Mouse (Mus musculus) midbrain, embryonic 13.5 days (tissue): ENCODE measurements around the gene Vrtn. TPM values are rescaled to one million over a fixed set of nuclear protein-coding genes. Genes with fewer than 3 reads are reported as not detected.

Source experiments
- ATAC-seq: fragments of 200-750 bp; cut with Nextera tagmentation; 2 replicates; pipeline ENCODE4 v1.8.0; 2017; ENCODE audit warnings: mild to moderate bottlenecking, moderate TSS enrichment, moderate library complexity
- H3K27ac ChIP-seq: fragments of 300-500 bp; sonication (generic); 2 replicates; pipeline ENCODE4 v1.5.1; 2015; ENCODE audit warnings: inconsistent platforms, mild to moderate bottlenecking, moderate library complexity
- H3K27me3 ChIP-seq: fragments of 300-500 bp; sonication (generic); 2 replicates; pipeline ENCODE4 v1.6.1; 2015; ENCODE audit warnings: mild to moderate bottlenecking, inconsistent platforms
- H3K36me3 ChIP-seq: fragments of 300-500 bp; sonication (generic); 2 replicates; pipeline ENCODE4 v1.6.1; 2015; ENCODE audit warnings: mild to moderate bottlenecking, inconsistent platforms
- H3K4me1 ChIP-seq: fragments of 300-500 bp; sonication (generic); replicated peaks from 2 replicates; pipeline ENCODE4 v1.6.1; 2015; ENCODE audit warnings: inconsistent platforms
- H3K4me2 ChIP-seq: fragments of 300-500 bp; sonication (generic); replicated peaks from 2 replicates; pipeline ENCODE4 v1.6.1; 2015; ENCODE audit warnings: moderate library complexity, mild to moderate bottlenecking, inconsistent platforms
- H3K4me3 ChIP-seq: fragments of 300-500 bp; sonication (generic); replicated peaks from 2 replicates; pipeline ENCODE4 v1.5.1; 2015; ENCODE audit warnings: mild to moderate bottlenecking, inconsistent platforms
- H3K9ac ChIP-seq: fragments of 300-500 bp; sonication (generic); replicated peaks from 2 replicates; pipeline ENCODE4 v1.6.1; 2015; ENCODE audit warnings: mild to moderate bottlenecking, inconsistent platforms
- H3K9me3 ChIP-seq: fragments of 300-500 bp; sonication (generic); 2 replicates; pipeline ENCODE4 v1.6.1; 2016; ENCODE audit warnings: mild to moderate bottlenecking, inconsistent platforms
- WGBS: fragments of 180-500 bp; shearing (Covaris S2); methylation state at CpG from one replicate; pipeline ENCODE4 v1.1.7; 2015; 5-methylcytosine and 5-hydroxymethylcytosine counted together
- polyA plus RNA-seq: library from polyadenylated mRNA; unstranded; fragments of >200 nt; fragmentation: Nextera tagmentation; extraction: Ambion mirVana; gene quantifications from 2 replicates; pipeline ENCODE4 v1.2.1, GENCODE M21; 2015

The Vrtn gene
- not detected in 2 replicates for polyA plus RNA-seq

GRCm38 (mm10) chr12:84640654-84641053 lies at the start of gene Vrtn:
TSS of gene Vrtn (plus strand) at chr12:84641019.
- H3K36me3 ChIP-seq = no peaks in the 10 kb centered on the region
- 7% methylated on average over 9 of the region's 9 CpGs for WGBS
- no peak within 1 kb of the TSS for H3K9ac ChIP-seq
- no peak for ATAC-seq
- no peaks in the 10 kb centered on the region for H3K4me1 ChIP-seq
- H3K4me2 ChIP-seq = no peak within 1 kb of the TSS
- H3K27ac ChIP-seq = no peak within 1 kb of the TSS
- no peaks in the 10 kb centered on the region for H3K9me3 ChIP-seq
- peaks cover 50% of the 10 kb centered on the region for H3K27me3 ChIP-seq
- H3K4me3 ChIP-seq = no peak within 1 kb of the TSS

GRCm38 (mm10) chr12:84598324-84598723 lies 42.5 kb upstream of the Vrtn start:
- peak; percentile 40; the same call in 1 of the 2 replicates for ATAC-seq
- Histone ChIP-seq H3K27ac (no peak overlapping the region), H3K27me3 (peaks cover 27% of the 10 kb centered on the region), H3K36me3 (peaks cover 11% of the 10 kb centered on the region), H3K4me3 (no peak overlapping the region), H3K4me2 (no peak overlapping the region), H3K9me3 (no peaks in the 10 kb centered on the region), H3K9ac (no peak overlapping the region), H3K4me1 (no peaks in the 10 kb centered on the region)
- WGBS = 24% methylated on average over 8 of the region's 8 CpGs

- no peaks in the 10 kb centered on the region for H3K4me1 ChIP-seq
- H3K9me3 ChIP-seq = no peaks in the 10 kb centered on the region
- WGBS = 91% methylated on average over 6 of the region's 7 CpGs
- no peak for ATAC-seq
- H3K4me2 ChIP-seq = no peak overlapping the region
- H3K27me3 ChIP-seq = peaks cover 3% of the 10 kb centered on the region; the same call in 1 of the 2 replicates
- H3K36me3 ChIP-seq = peaks cover 32% of the 10 kb centered on the region
- H3K4me3 ChIP-seq = no peak overlapping the region
- H3K27ac ChIP-seq = no peak overlapping the region
- no peak overlapping the region for H3K9ac ChIP-seq
Measured at GRCm38 (mm10) chr12:84604001-84604400, 36.8 kb upstream of the Vrtn start.

- ATAC-seq = no peak
Measured at GRCm38 (mm10) chr12:84605860-84606259, 35.0 kb upstream of the Vrtn start.

GRCm38 (mm10) chr12:84611718-84612117 lies 29.1 kb upstream of the Vrtn start:
- Histone ChIP-seq H3K27ac (no peak overlapping the region), H3K36me3 (peaks cover 18% of the 10 kb centered on the region), H3K9me3 (no peaks in the 10 kb centered on the region), H3K27me3 (no peaks in the 10 kb centered on the region), H3K9ac (no peak overlapping the region), H3K4me2 (no peak overlapping the region), H3K4me1 (0 out of 2 replicates have a peak, but pooled peaks cover 8% of the 10 kb centered on the region), H3K4me3 (no peak overlapping the region)
- no peak for ATAC-seq
- 90% methylated on average over 10 of the region's 10 CpGs for WGBS

More at GRCm38 (mm10) chr12:84605860-84606259, 35.0 kb upstream of the Vrtn start:
- H3K27ac ChIP-seq = no peak overlapping the region
- no peaks in the 10 kb centered on the region for H3K9me3 ChIP-seq
- no peak overlapping the region for H3K9ac ChIP-seq
- H3K36me3 ChIP-seq = peaks cover 34% of the 10 kb centered on the region
- no peaks in the 10 kb centered on the region for H3K4me1 ChIP-seq
- no peak overlapping the region for H3K4me3 ChIP-seq
- WGBS = 78% methylated on average over 7 of the region's 7 CpGs
- no peaks in the 10 kb centered on the region for H3K27me3 ChIP-seq
- no peak overlapping the region for H3K4me2 ChIP-seq

GRCm38 (mm10) chr12:84612518-84612917 lies 28.3 kb upstream of the Vrtn start:
- ATAC-seq = no peak
- H3K36me3 ChIP-seq = peaks cover 18% of the 10 kb centered on the region
- no peak overlapping the region for H3K9ac ChIP-seq
- WGBS = 76% methylated on average over 8 of the region's 8 CpGs
- no peak overlapping the region for H3K4me2 ChIP-seq
- H3K27ac ChIP-seq = no peak overlapping the region
- H3K9me3 ChIP-seq = no peaks in the 10 kb centered on the region
- H3K27me3 ChIP-seq = no peaks in the 10 kb centered on the region
- no peak overlapping the region for H3K4me3 ChIP-seq
- 0 out of 2 replicates have a peak, but pooled peaks cover 8% of the 10 kb centered on the region for H3K4me1 ChIP-seq

GRCm38 (mm10) chr12:84614001-84614400 lies 26.8 kb upstream of the Vrtn start:
- Histone ChIP-seq H3K4me3 (no peak overlapping the region), H3K27ac (no peak overlapping the region), H3K27me3 (no peaks in the 10 kb centered on the region), H3K9me3 (no peaks in the 10 kb centered on the region), H3K4me2 (no peak overlapping the region), H3K36me3 (peaks cover 9% of the 10 kb centered on the region; the same call in 1 of the 2 replicates), H3K9ac (no peak overlapping the region), H3K4me1 (peaks cover 12% of the 10 kb centered on the region; the same call in 1 of the 2 replicates)
- 92% methylated on average over 11 of the region's 11 CpGs for WGBS
- no peak for ATAC-seq

GRCm38 (mm10) chr12:84614524-84614923 lies 26.3 kb upstream of the Vrtn start:
- Histone ChIP-seq H3K27ac (no peak overlapping the region), H3K4me2 (no peak overlapping the region), H3K9me3 (no peaks in the 10 kb centered on the region), H3K4me1 (peaks cover 12% of the 10 kb centered on the region; the same call in 1 of the 2 replicates), H3K27me3 (no peaks in the 10 kb centered on the region), H3K4me3 (no peak overlapping the region), H3K9ac (no peak overlapping the region), H3K36me3 (peaks cover 7% of the 10 kb centered on the region; the same call in 1 of the 2 replicates)
- no peak for ATAC-seq
- 84% methylated on average over 7 of the region's 7 CpGs for WGBS

GRCm38 (mm10) chr12:84616977-84617630 lies 23.7 kb upstream of the Vrtn start, which contains the start of gene Abcd4:
TSS of gene Abcd4 (minus strand) at chr12:84617413.
- peaks cover 12% of the 10 kb centered on the region; the same call in 1 of the 2 replicates for H3K4me1 ChIP-seq
- WGBS = under 1% methylated on average over 34 of the region's 34 CpGs
- no peak within 1 kb of the TSS for H3K27ac ChIP-seq

GRCm38 (mm10) chr12:84617663-84618062 lies 23.2 kb upstream of the Vrtn start:
- Histone ChIP-seq H3K36me3 (peaks cover 7% of the 10 kb centered on the region; the same call in 1 of the 2 replicates), H3K4me3 (peak overlapping the region; percentile 67), H3K27ac (no peak overlapping the region), H3K27me3 (no peaks in the 10 kb centered on the region), H3K4me2 (peak overlapping the region; percentile 59), H3K4me1 (peaks cover 12% of the 10 kb centered on the region; the same call in 1 of the 2 replicates), H3K9ac (0 out of 2 replicates have a peak overlapping the region, but pooled peaks have one; percentile 15), H3K9me3 (no peaks in the 10 kb centered on the region)
- peak; percentile 48 for ATAC-seq
- 7% methylated on average over 10 of the region's 10 CpGs for WGBS

More at GRCm38 (mm10) chr12:84616977-84617630, 23.7 kb upstream of the Vrtn start, which contains the start of gene Abcd4:
- Histone ChIP-seq H3K4me3 (peak within 1 kb of the TSS; percentile 67), H3K4me2 (peak within 1 kb of the TSS; percentile 59), H3K27me3 (no peaks in the 10 kb centered on the region), H3K9ac (peak within 1 kb of the TSS; percentile 80), H3K36me3 (peaks cover 7% of the 10 kb centered on the region; the same call in 1 of the 2 replicates), H3K9me3 (no peaks in the 10 kb centered on the region)
- peak; percentile 98 for ATAC-seq

GRCm38 (mm10) chr12:84620975-84621374 lies 19.8 kb upstream of the Vrtn start:
- peaks cover 19% of the 10 kb centered on the region for H3K4me1 ChIP-seq
- H3K9me3 ChIP-seq = no peaks in the 10 kb centered on the region
- H3K4me3 ChIP-seq = no peak overlapping the region
- no peak overlapping the region for H3K27ac ChIP-seq
- no peaks in the 10 kb centered on the region for H3K36me3 ChIP-seq
- H3K4me2 ChIP-seq = no peak overlapping the region
- no peak for ATAC-seq
- no peaks in the 10 kb centered on the region; the same call in 1 of the 2 replicates for H3K27me3 ChIP-seq
- H3K9ac ChIP-seq = no peak overlapping the region

GRCm38 (mm10) chr12:84624601-84625000 lies 16.2 kb upstream of the Vrtn start:
- H3K27ac ChIP-seq = no peak overlapping the region
- no peaks in the 10 kb centered on the region for H3K9me3 ChIP-seq
- ATAC-seq = no peak
- WGBS = 17% methylated on average over 8 of the region's 8 CpGs
- no peak overlapping the region for H3K4me3 ChIP-seq
- no peaks in the 10 kb centered on the region for H3K36me3 ChIP-seq
- no peaks in the 10 kb centered on the region; the same call in 1 of the 2 replicates for H3K27me3 ChIP-seq
- no peak overlapping the region for H3K9ac ChIP-seq
- peaks cover 10% of the 10 kb centered on the region for H3K4me1 ChIP-seq
- no peak overlapping the region; the same call in 1 of the 2 replicates for H3K4me2 ChIP-seq
